Mouse (Mus musculus) embryonic facial prominence, embryonic 12.5 days (tissue): Measurements from ENCODE around the gene Hpca. TPM values are rescaled to one million over a fixed set of nuclear protein-coding genes. Genes with fewer than 3 reads are reported as not detected.
A peak's percentile ranks its signal among the peaks of the same experiment; 100 is the strongest.

Experiments used
- ATAC-seq: fragments of 200-750 bp; cut with Nextera tagmentation; 2 replicates; pipeline ENCODE4 v1.8.0; 2017; ENCODE audit not compliant: insufficient number of reproducible peaks, insufficient read depth, low FRiP score, low TSS enrichment
- H3K27ac ChIP-seq: fragments of 300-500 bp; sonication (generic); 2 replicates; pipeline ENCODE4 v1.5.1; 2016; ENCODE audit warnings: mild to moderate bottlenecking
- H3K27me3 ChIP-seq: fragments of 300-500 bp; sonication (generic); 2 replicates; pipeline ENCODE4 v1.6.1; 2016; ENCODE audit warnings: mild to moderate bottlenecking, moderate library complexity
- H3K36me3 ChIP-seq: fragments of 300-500 bp; sonication (generic); 2 replicates; pipeline ENCODE4 v1.6.1; 2016; ENCODE audit warnings: mild to moderate bottlenecking
- H3K4me1 ChIP-seq: fragments of 300-500 bp; sonication (generic); 2 replicates; pipeline ENCODE4 v1.6.1; 2016
- H3K4me2 ChIP-seq: fragments of 300-500 bp; sonication (generic); replicated peaks from 2 replicates; pipeline ENCODE4 v1.6.1; 2016; ENCODE audit warnings: mild to moderate bottlenecking, moderate library complexity
- H3K4me3 ChIP-seq: fragments of 300-500 bp; sonication (generic); 2 replicates; pipeline ENCODE4 v1.5.1; 2016; ENCODE audit warnings: mild to moderate bottlenecking
- H3K9ac ChIP-seq: fragments of 300-500 bp; sonication (generic); 2 replicates; pipeline ENCODE4 v1.6.1; 2016; ENCODE audit warnings: mild to moderate bottlenecking, moderate library complexity
- H3K9me3 ChIP-seq: fragments of 300-500 bp; sonication (generic); 2 replicates; pipeline ENCODE4 v1.6.1; 2016; ENCODE audit warnings: mild to moderate bottlenecking, moderate library complexity
- WGBS: fragments of 180-500 bp; shearing (Covaris S2); methylation state at CpG from one replicate; pipeline ENCODE4 v1.1.7; 2016; 5-methylcytosine and 5-hydroxymethylcytosine counted together
- polyA plus RNA-seq: library from polyadenylated mRNA; unstranded; fragments of >200 nt; fragmentation: Nextera tagmentation; extraction: Ambion mirVana; gene quantifications from 2 replicates; pipeline ENCODE4 v1.2.1, GENCODE M21; 2016

Gene Hpca
- polyA plus RNA-seq, 1 experiment from 2014 or later = 4.7 TPM

DNA sequence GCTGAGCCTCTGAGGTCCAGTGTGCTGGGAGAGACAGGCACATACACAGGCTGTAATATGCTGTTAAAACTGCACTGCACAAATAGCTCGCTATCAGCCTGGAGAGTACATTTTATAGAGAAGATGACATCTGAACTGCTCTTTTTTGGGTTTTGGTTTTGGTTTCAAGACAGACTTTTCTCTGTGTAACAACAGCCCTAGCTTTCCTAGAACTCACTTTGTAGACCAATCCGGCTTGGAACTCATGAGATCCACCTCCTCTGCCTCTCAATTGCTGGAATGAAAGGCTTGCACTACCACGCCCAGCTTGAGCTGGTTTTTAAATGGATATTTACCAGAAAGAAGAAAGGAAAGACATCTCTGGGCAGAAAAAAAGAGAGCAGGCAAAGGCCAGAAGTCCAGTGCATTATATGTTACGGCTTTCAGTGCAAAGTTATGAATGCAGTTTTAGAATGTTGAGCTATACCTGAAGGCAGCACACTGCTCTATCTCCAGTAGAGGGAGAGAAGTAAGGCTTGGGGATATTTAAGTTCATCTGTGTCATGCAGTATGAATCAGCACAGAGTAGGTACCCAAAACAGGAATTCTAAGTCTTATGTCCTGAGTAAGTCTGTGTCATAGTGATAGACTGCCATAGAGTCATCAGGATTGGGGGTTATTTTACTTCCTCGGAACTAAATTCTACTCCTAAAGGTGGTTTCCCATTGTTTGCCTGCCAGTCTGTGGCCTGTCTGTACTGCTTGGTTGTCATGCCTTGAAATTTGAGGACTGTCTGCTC is 54.0 kb downstream of the Hpca start:
- no peak overlapping the region for H3K4me2 ChIP-seq
- no peak for ATAC-seq
- peaks cover 5% of the 10 kb centered on the region; the same call in 1 of the 2 replicates for H3K4me1 ChIP-seq
- H3K9me3 ChIP-seq = no peaks in the 10 kb centered on the region
- H3K27me3 ChIP-seq = no peaks in the 10 kb centered on the region
- 78% methylated on average over 5 of the region's 5 CpGs for WGBS
- no peak overlapping the region for H3K4me3 ChIP-seq
- 0 out of 2 replicates have a peak overlapping the region, but pooled peaks have one; percentile 11 for H3K27ac ChIP-seq
- H3K36me3 ChIP-seq = no peaks in the 10 kb centered on the region
- no peak overlapping the region for H3K9ac ChIP-seq

DNA sequence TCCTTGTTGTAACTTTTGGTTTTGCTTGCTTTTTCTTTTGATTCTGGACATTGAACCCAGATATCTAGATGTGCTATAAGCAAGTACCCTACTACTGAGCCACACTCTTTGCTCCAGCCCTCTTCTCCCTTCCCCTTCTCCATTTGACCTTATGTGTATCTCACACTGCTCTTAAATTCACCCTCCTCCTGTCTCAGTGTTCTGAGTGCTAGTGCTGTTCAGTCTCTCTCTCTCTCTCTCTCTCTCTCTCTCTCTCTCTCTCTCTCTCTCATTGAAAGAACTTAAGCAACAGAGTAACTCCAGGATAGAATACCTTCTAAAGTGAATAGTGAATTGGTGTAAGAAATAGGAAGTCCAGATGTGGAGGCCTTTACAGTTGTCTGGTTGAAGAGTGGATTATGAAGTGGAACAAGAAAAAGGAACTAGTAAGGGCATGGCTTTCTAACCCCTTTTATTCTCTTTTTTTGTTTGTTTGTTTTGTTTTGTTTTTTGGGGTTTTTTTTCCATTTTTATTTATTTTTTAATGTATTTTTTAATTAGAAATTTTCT is 56.1 kb downstream of the Hpca start:
- H3K9ac ChIP-seq = no peak overlapping the region
- no peak overlapping the region for H3K4me3 ChIP-seq
- H3K36me3 ChIP-seq = no peaks in the 10 kb centered on the region
- H3K27me3 ChIP-seq = no peaks in the 10 kb centered on the region
- H3K9me3 ChIP-seq = no peaks in the 10 kb centered on the region
- peaks cover 3% of the 10 kb centered on the region; the same call in 1 of the 2 replicates for H3K4me1 ChIP-seq
- H3K4me2 ChIP-seq = no peak overlapping the region
- ATAC-seq = no peak
- no peak overlapping the region for H3K27ac ChIP-seq

DNA sequence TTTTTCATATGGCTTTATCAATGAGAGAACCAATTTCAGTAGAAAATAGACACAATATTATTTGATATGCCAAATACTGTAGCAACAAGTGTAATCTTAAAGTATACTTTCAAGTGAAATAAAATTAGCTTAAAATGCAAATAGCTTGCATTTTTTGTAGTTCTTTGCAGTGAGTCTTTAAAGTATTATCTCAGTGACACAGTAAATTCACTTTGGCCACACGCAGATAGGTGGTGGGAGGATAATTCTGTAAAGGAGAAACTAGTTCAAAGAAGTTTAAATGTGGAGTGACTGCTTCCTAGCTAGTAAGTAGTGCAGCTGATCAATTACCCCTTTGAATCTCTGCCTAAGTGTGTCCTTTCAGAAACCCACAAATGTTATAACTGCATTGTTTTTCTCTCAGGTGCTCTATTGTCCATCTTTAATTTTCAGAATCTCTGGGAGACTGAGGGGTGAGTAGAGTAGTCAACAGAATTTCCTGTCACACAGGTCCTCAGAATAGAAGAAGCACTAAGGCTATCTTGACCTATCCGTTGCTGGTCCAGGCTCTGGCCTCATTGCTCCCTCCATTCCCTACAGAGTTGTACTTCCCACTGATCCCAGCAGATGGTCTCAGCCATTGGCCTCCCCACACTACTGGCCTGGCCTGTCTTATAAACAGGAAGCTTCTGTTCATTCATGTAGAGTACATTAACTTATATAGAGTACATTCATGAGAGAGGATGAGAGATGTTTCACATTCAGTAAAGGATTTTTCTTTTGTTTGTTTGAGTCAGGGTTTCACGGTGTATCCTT is 59.4 kb downstream of the Hpca start:
- ATAC-seq = no peak
- Histone ChIP-seq H3K36me3 (no peaks in the 10 kb centered on the region), H3K9me3 (no peaks in the 10 kb centered on the region), H3K4me3 (no peak overlapping the region), H3K27me3 (no peaks in the 10 kb centered on the region), H3K4me2 (no peak overlapping the region), H3K4me1 (peaks cover 11% of the 10 kb centered on the region), H3K27ac (no peak overlapping the region), H3K9ac (no peak overlapping the region)
- 79% methylated on average over 3 of the region's 3 CpGs for WGBS

Other genes starting within 250 kb of the Hpca start
- 18.8 and 19.7 TPM in 2 replicates for gene Trim62, start 238.5 kb downstream of the Hpca start, polyA plus RNA-seq
- gene Azin2, start 159.6 kb downstream of the Hpca start, polyA plus RNA-seq = 28.8 and 30.8 TPM in 2 replicates
- 184 and 185 TPM in 2 replicates for gene Ak2, start 130.1 kb downstream of the Hpca start, polyA plus RNA-seq
- 10.9 and 11.3 TPM in 2 replicates for gene Rnf19b, start 63.8 kb downstream of the Hpca start, polyA plus RNA-seq
- gene Tmem54, start 16.5 kb downstream of the Hpca start, polyA plus RNA-seq = 6.3 and 7.6 TPM in 2 replicates
- gene Fndc5, start 15.0 kb upstream of the Hpca start, polyA plus RNA-seq = 9.6 and 9.9 TPM in 2 replicates
- 27.9 and 28.7 TPM in 2 replicates for gene S100pbp, start 67.7 kb upstream of the Hpca start, polyA plus RNA-seq
- gene Yars, start 67.7 kb upstream of the Hpca start, polyA plus RNA-seq = 90.2 and 91.4 TPM in 2 replicates
- 5.2 and 5.6 TPM in 2 replicates for gene C77080, start 139.4 kb upstream of the Hpca start, polyA plus RNA-seq
- gene Sync, start 165.6 kb upstream of the Hpca start, polyA plus RNA-seq = 1.1 and 1.2 TPM in 2 replicates
- 487 and 522 TPM in 2 replicates for gene Rbbp4, start 213.3 kb upstream of the Hpca start, polyA plus RNA-seq
- 38.9 and 43.7 TPM in 2 replicates for gene Zbtb8os, start 213.7 kb upstream of the Hpca start, polyA plus RNA-seq